Mouse (Mus musculus) forebrain, embryonic 13.5 days (tissue): ENCODE measurements around the gene Zfp408. TPM values are rescaled to one million over a fixed set of nuclear protein-coding genes. Genes with fewer than 3 reads are reported as not detected.

Experiments used
- ATAC-seq: fragments of 200-750 bp; cut with Nextera tagmentation; 2 replicates; pipeline ENCODE4 v1.8.0; 2017
- H3K27ac ChIP-seq: fragments of 300-500 bp; sonication (generic); 2 replicates; pipeline ENCODE4 v1.5.1; 2015; ENCODE audit warnings: inconsistent platforms, mild to moderate bottlenecking, moderate library complexity
- H3K27me3 ChIP-seq: fragments of 300-500 bp; sonication (generic); 2 replicates; pipeline ENCODE4 v1.6.1; 2015; ENCODE audit warnings: mild to moderate bottlenecking, inconsistent platforms
- H3K36me3 ChIP-seq: fragments of 300-500 bp; sonication (generic); 2 replicates; pipeline ENCODE4 v1.6.1; 2015; ENCODE audit warnings: mild to moderate bottlenecking, inconsistent platforms; ENCODE audit not compliant: poor library complexity, severe bottlenecking
- H3K4me1 ChIP-seq: fragments of 300-500 bp; sonication (generic); 2 replicates; pipeline ENCODE4 v1.6.1; 2015; ENCODE audit warnings: inconsistent platforms
- H3K4me2 ChIP-seq: fragments of 300-500 bp; sonication (generic); 2 replicates; pipeline ENCODE4 v1.6.1; 2015; ENCODE audit warnings: inconsistent platforms, mild to moderate bottlenecking, moderate library complexity
- H3K4me3 ChIP-seq: fragments of 300-500 bp; sonication (generic); 2 replicates; pipeline ENCODE4 v1.5.1; 2015; ENCODE audit warnings: mild to moderate bottlenecking, inconsistent platforms
- H3K9ac ChIP-seq: fragments of 300-500 bp; sonication (generic); 2 replicates; pipeline ENCODE4 v1.6.1; 2015; ENCODE audit warnings: mild to moderate bottlenecking, inconsistent platforms
- H3K9me3 ChIP-seq: fragments of 300-500 bp; sonication (generic); replicated peaks from 2 replicates; pipeline ENCODE4 v1.6.1; 2016; ENCODE audit warnings: inconsistent platforms
- WGBS: fragments of 180-500 bp; shearing (Covaris S2); methylation state at CpG from one replicate; pipeline ENCODE4 v1.1.7; 2015; 5-methylcytosine and 5-hydroxymethylcytosine counted together
- polyA plus RNA-seq: library from polyadenylated mRNA; unstranded; fragments of >200 nt; fragmentation: Nextera tagmentation; extraction: Ambion mirVana; gene quantifications from 2 replicates; pipeline ENCODE4 v1.2.1, GENCODE M21; 2015

Zfp408 gene
- polyA plus RNA-seq: 13.0 and 14.6 TPM in 2 replicates

DNA sequence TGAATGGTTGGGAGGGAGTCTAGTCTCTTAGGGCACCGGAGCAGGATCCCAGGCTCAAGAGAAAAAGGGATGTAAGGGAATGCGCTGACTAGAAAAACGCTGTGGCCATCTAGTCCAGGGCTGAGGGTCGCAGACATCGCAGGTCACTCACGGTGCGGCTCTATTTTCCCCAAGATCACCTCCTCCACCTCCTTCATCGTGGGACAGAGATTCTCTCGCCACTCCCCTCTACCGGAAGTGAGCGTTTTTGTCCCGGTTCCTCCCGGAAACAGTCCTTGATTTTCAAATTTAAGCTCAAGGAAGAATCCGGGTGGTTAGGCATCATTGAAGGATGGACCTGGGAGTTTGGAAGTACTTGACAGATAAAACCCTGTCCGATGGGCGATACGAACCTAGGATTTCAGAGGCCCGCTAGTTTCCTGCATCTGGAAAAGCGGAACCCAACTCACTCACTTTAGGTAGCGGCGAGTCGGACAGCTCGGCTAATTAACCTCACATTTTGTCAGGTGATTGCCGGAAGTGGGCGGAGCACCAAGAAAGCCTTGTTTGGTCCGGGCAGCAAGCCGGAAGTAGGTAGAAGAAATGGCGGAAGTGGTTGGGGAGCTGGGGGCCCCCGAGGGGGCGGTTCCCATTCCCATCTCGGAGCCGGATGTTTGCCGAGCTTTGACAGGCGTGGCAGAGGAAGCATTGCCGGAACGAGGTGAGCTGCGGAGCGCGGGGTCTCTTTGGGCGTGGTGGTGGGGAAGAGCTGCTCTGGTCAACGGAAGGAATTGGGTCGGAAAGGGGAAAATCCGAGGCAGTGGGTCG, at the start of gene Zfp408, which contains the start of gene Arhgap1:
Gene Zfp408, minus strand, starts transcription at position 239 of the 807 bp plus-strand sequence.
Gene Arhgap1, plus strand, starts transcription at position 308 of the 807 bp plus-strand sequence.
- peak within 1 kb of the TSS; percentile 81 for H3K27ac ChIP-seq
- ATAC-seq: peak; percentile 96
- peak within 1 kb of the TSS; percentile 94 for H3K9ac ChIP-seq
- no peaks in the 10 kb centered on the region for H3K27me3 ChIP-seq
- no peaks in the 10 kb centered on the region for H3K9me3 ChIP-seq
- H3K4me3 ChIP-seq: peak within 1 kb of the TSS; percentile 97
- peaks cover 48% of the 10 kb centered on the region for H3K36me3 ChIP-seq
- peak within 1 kb of the TSS; percentile 99 for H3K4me2 ChIP-seq
- WGBS: under 1% methylated on average over 44 of the region's 44 CpGs
- H3K4me1 ChIP-seq: peaks cover 32% of the 10 kb centered on the region

- whole genome bisulfite sequencing: 73% methylated on average over 1 of the region's 1 CpGs
- no peak overlapping the region for H3K4me2 ChIP-seq
- no peak overlapping the region for H3K27ac ChIP-seq
- no peaks in the 10 kb centered on the region for H3K9me3 ChIP-seq
- H3K4me1 ChIP-seq: no peaks in the 10 kb centered on the region
- H3K4me3 ChIP-seq: no peak overlapping the region
- peaks cover 11% of the 10 kb centered on the region; the same call in 1 of the 2 replicates for H3K36me3 ChIP-seq
- no peak overlapping the region for H3K9ac ChIP-seq
- ATAC-seq: no peak
- H3K27me3 ChIP-seq: no peaks in the 10 kb centered on the region
Measured at GRCm38 (mm10) chr2:91699225-91699624, 49.6 kb upstream of the Zfp408 start.

- H3K36me3 ChIP-seq: peaks cover 26% of the 10 kb centered on the region
- H3K4me2 ChIP-seq: no peak overlapping the region
- H3K4me1 ChIP-seq: no peaks in the 10 kb centered on the region
- WGBS: 94% methylated on average over 1 of the region's 1 CpGs
- no peaks in the 10 kb centered on the region for H3K9me3 ChIP-seq
- no peak overlapping the region for H3K9ac ChIP-seq
- ATAC-seq: no peak
- no peak overlapping the region for H3K27ac ChIP-seq
- H3K4me3 ChIP-seq: no peak overlapping the region
- no peaks in the 10 kb centered on the region for H3K27me3 ChIP-seq
Measured at GRCm38 (mm10) chr2:91696225-91696590, 46.6 kb upstream of the Zfp408 start.

DNA sequence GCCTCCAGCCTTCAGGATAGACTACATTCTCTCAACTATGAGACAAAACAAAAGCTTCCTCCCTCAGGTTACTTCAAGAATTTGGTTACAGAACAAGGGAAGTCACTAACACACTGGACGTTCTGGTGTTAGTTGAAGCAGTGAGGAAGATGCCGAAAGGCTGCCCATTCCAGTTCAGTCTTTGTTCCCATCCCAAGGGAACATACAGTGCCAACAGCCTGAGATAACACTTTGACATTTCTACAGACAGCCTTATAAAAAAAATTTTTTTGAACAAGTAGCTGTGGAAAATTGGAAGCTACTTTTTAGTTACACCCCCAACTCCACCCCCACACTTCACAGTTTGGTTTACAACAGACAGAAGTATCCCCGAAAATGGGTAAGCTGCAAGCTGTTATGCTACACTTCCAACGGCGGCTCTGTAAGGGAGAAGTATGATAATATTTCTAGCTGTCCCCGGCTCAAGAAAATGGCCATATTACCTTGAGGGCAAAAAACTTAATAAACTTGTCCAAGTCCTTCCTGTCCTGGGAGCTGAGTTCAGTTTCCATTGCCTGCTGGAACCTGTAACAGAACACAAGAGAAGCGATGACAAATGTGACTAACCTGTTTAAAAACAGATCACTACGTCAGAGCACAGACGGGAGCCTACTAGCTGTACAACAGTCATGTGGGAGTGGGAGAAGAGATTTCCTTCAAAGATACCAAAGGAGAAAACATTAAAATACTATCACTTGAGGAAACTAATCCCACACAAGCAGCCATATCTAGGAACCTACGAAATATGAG, 46.0 kb upstream of the Zfp408 start:
- H3K36me3 ChIP-seq: peaks cover 26% of the 10 kb centered on the region
- H3K9ac ChIP-seq: no peak overlapping the region
- WGBS: 92% methylated on average over 10 of the region's 10 CpGs
- no peak overlapping the region for H3K4me3 ChIP-seq
- no peak overlapping the region for H3K27ac ChIP-seq
- no peaks in the 10 kb centered on the region for H3K27me3 ChIP-seq
- no peaks in the 10 kb centered on the region for H3K4me1 ChIP-seq
- H3K4me2 ChIP-seq: no peak overlapping the region
- H3K9me3 ChIP-seq: no peaks in the 10 kb centered on the region
- ATAC-seq: no peak

GRCm38 (mm10) chr2:91689452-91689851, 39.9 kb upstream of the Zfp408 start:
- H3K36me3 ChIP-seq: peaks cover 56% of the 10 kb centered on the region
- no peaks in the 10 kb centered on the region for H3K4me1 ChIP-seq

DNA sequence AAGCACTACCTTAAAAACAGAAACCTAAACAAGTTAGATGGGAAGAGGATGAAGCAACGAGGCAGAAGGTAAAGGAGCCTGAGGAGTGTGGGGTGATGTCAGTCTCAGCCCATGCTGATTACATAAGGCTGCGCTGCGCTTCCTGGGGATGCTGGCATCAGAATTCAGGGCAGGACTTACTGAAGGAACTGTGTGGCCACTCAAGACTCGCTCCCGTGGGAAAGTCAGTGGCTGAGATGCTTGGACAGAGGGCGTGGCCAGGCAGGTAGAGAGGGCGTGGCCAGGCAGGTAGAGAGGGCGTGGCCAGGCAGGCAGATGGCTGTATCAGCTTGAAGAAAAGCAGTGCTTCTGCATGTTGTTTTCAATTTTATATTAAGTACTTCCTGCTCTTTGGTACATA, 34.3 kb upstream of the Zfp408 start:
- Histone ChIP-seq H3K4me2 (no peak overlapping the region), H3K9me3 (no peaks in the 10 kb centered on the region), H3K9ac (no peak overlapping the region), H3K4me3 (no peak overlapping the region), H3K27me3 (no peaks in the 10 kb centered on the region), H3K4me1 (no peaks in the 10 kb centered on the region), H3K36me3 (peaks cover 88% of the 10 kb centered on the region), H3K27ac (no peak overlapping the region)
- ATAC-seq: no peak
- 82% methylated on average over 8 of the region's 8 CpGs for WGBS

More at GRCm38 (mm10) chr2:91689452-91689851, 39.9 kb upstream of the Zfp408 start:
- H3K4me3 ChIP-seq: no peak overlapping the region
- 84% methylated on average over 7 of the region's 7 CpGs for WGBS
- no peak overlapping the region for H3K4me2 ChIP-seq
- H3K27me3 ChIP-seq: no peaks in the 10 kb centered on the region
- no peak overlapping the region for H3K27ac ChIP-seq
- no peaks in the 10 kb centered on the region for H3K9me3 ChIP-seq
- H3K9ac ChIP-seq: no peak overlapping the region
- no peak for ATAC-seq

DNA sequence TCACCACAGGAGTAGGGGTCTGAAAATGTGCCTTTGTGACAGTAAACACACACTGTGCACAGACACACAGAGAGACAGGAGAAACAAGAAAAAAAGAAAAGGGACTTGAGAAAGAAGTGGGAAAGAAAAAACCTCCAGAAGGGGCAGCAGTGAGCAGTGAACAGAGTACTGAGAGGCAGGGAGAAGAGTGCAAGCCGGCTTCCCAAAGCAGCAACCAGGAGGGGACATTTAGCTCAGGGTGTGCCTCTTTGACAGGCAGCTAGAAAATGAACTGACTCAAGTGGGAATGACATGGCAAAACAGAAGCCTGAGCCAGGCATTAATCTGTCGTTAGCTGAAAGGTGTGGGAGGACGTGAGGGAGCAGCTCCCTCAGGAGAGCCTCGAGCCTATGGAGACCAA, 33.3 kb upstream of the Zfp408 start:
- H3K4me3 ChIP-seq: no peak overlapping the region
- no peak overlapping the region for H3K9ac ChIP-seq
- H3K36me3 ChIP-seq: peaks cover 92% of the 10 kb centered on the region
- H3K4me1 ChIP-seq: no peaks in the 10 kb centered on the region
- no peak for ATAC-seq
- 64% methylated on average over 4 of the region's 4 CpGs for WGBS
- no peaks in the 10 kb centered on the region for H3K27me3 ChIP-seq
- H3K9me3 ChIP-seq: no peaks in the 10 kb centered on the region
- no peak overlapping the region for H3K4me2 ChIP-seq
- no peak overlapping the region for H3K27ac ChIP-seq

GRCm38 (mm10) chr2:91676961-91677360, 27.4 kb upstream of the Zfp408 start:
- Histone ChIP-seq H3K4me1 (no peaks in the 10 kb centered on the region), H3K9ac (no peak overlapping the region), H3K36me3 (peaks cover 87% of the 10 kb centered on the region), H3K4me2 (no peak overlapping the region), H3K27me3 (no peaks in the 10 kb centered on the region), H3K27ac (no peak overlapping the region), H3K4me3 (no peak overlapping the region), H3K9me3 (no peaks in the 10 kb centered on the region)
- no peak for ATAC-seq

DNA sequence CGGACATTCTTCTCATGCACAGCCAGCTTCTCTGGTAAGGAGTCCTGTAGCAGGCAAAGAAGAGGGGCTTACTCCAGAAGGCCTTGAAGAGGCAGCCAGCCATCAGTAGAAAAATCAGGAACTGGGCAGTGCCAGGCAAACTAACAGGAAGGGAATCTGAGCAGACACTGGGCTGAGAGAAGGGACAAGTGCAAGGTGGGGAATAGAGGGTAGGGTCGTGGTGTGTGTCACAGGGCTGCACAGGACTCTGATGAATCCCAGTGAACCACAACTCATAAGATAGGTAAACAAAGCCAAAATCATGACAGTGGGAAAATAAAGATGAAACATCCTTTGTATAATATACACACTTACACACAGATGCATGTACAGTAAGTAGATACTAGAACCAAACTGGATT, 26.8 kb upstream of the Zfp408 start:
- WGBS: 87% methylated on average over 2 of the region's 2 CpGs
- no peak overlapping the region for H3K27ac ChIP-seq
- H3K9ac ChIP-seq: no peak overlapping the region
- H3K9me3 ChIP-seq: no peaks in the 10 kb centered on the region
- ATAC-seq: no peak
- no peaks in the 10 kb centered on the region for H3K27me3 ChIP-seq
- no peaks in the 10 kb centered on the region for H3K4me1 ChIP-seq
- H3K4me2 ChIP-seq: no peak overlapping the region
- no peak overlapping the region for H3K4me3 ChIP-seq
- H3K36me3 ChIP-seq: peaks cover 87% of the 10 kb centered on the region

DNA sequence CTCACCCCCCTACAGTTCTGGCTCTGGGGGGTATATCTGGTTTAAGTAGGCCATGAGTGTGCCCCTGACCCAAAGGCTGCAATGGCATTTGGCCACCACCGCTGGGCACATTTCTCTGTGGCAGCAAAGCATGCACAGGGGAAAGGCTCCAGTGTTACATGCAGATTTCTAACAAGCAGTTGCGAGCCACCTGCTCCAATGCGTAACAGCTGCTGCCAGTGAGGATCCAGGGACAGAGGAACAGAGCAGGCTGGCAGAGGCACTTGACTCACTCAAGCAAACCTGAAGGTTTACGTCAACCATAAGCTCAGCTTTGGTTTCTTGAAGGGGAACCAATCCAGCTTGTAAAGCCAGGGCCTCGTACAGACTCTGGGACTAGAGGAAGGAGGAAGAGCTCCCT, 25.3 kb upstream of the Zfp408 start:
- H3K36me3 ChIP-seq: peaks cover 87% of the 10 kb centered on the region
- ATAC-seq: no peak
- no peak overlapping the region for H3K4me3 ChIP-seq
- H3K9ac ChIP-seq: no peak overlapping the region
- no peak overlapping the region for H3K27ac ChIP-seq
- no peaks in the 10 kb centered on the region for H3K4me1 ChIP-seq
- WGBS: 91% methylated on average over 5 of the region's 5 CpGs
- H3K9me3 ChIP-seq: no peaks in the 10 kb centered on the region
- no peak overlapping the region for H3K4me2 ChIP-seq
- no peaks in the 10 kb centered on the region for H3K27me3 ChIP-seq

DNA sequence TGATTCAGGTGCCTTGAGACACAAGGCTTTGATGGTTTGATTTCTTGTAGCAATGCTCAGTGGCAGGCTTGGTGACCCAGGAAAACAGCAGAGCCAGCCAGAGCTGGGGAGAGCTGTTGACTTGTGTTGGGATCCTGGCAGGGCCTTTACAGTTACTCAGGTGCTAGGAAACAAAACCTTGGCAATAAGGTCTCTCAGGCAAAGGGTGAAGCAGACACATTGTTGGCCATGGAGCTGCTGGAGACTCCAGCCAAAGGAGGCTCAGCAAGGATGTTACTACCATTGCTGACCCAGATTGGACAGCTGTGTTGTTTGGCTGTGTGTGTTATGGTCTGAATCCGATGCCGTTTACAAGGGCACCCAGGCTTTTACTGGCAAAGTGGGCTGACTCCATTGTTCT, 24.0 kb upstream of the Zfp408 start:
- no peak for ATAC-seq
- H3K4me1 ChIP-seq: no peaks in the 10 kb centered on the region
- peaks cover 87% of the 10 kb centered on the region for H3K36me3 ChIP-seq
- WGBS: 89% methylated on average over 2 of the region's 2 CpGs
- no peaks in the 10 kb centered on the region for H3K27me3 ChIP-seq
- no peak overlapping the region for H3K4me3 ChIP-seq
- no peaks in the 10 kb centered on the region for H3K9me3 ChIP-seq
- H3K27ac ChIP-seq: no peak overlapping the region
- no peak overlapping the region for H3K9ac ChIP-seq
- no peak overlapping the region for H3K4me2 ChIP-seq

DNA sequence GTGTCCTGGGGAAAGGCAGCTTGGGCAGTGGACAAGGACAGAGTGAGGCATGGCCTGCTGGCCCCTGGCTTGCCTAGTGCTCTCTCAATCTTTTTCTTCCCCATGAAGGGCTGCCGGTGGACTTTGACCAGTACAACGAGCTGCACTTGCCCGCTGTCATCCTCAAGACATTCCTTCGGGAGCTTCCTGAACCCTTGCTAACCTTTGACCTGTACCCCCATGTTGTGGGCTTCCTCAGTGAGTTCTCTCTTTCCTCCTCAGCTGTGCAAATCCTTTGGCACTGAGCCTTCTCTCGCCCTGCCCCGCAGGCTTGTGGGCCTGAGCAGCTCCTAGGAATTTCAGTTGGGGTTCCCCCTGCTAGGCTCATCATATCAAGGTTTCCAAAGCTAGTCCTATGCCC, 20.4 kb upstream of the Zfp408 start:
- Histone ChIP-seq H3K27ac (no peak overlapping the region), H3K27me3 (no peaks in the 10 kb centered on the region), H3K36me3 (peaks cover 81% of the 10 kb centered on the region), H3K9ac (no peak overlapping the region), H3K9me3 (no peaks in the 10 kb centered on the region), H3K4me1 (no peaks in the 10 kb centered on the region), H3K4me3 (no peak overlapping the region), H3K4me2 (no peak overlapping the region)
- 95% methylated on average over 6 of the region's 6 CpGs for WGBS
- ATAC-seq: no peak
